ENCODE assay signal across 7 mouse cellular contexts in genomic region chr7:118297613-118298012, GRCm38 (mm10). TPM values are rescaled to one million over a fixed set of nuclear protein-coding genes. Genes with fewer than 3 reads are reported as not detected.
DNase-seq lines count a peak whose midpoint lies in the region; ATAC-seq lines count a peak whose summit lies in the region.

No protein-coding gene starts in this region.

- peak overlapping the region; percentile 35 for H3K4me2 ChIP-seq in limb, embryonic 12.5 days
- peak overlapping the region; percentile 39 for H3K4me2 ChIP-seq in midbrain, embryonic 16.5 days (ENCODE audit: low read length)

- no peaks in the 10 kb centered on the region for H3K36me3 ChIP-seq in limb, embryonic 12.5 days
- no peaks in the 10 kb centered on the region for H3K36me3 ChIP-seq in midbrain, embryonic 16.5 days (ENCODE audit: control insufficient read depth, insufficient read depth, low read length)

- peaks cover 10% of the 10 kb centered on the region; the same call in 1 of the 2 replicates for H3K9me3 ChIP-seq in limb, embryonic 12.5 days
- peaks cover 5% of the 10 kb centered on the region; the same call in 1 of the 2 replicates for H3K9me3 ChIP-seq in midbrain, embryonic 16.5 days (replicated peaks; ENCODE audit: control insufficient read depth, low read length, poor library complexity, severe bottlenecking)

- no peak overlapping the region for H3K4me3 ChIP-seq in limb, embryonic 12.5 days (replicated peaks)
- H3K4me3 ChIP-seq in midbrain, embryonic 16.5 days (ENCODE audit: low read depth, low read length): no peak overlapping the region

- H3K27me3 ChIP-seq in limb, embryonic 12.5 days: no peaks in the 10 kb centered on the region
- no peaks in the 10 kb centered on the region for H3K27me3 ChIP-seq in midbrain, embryonic 16.5 days (ENCODE audit: control insufficient read depth, insufficient read depth, low read depth, low read length)

- peak; percentile 75 to 91 for DNase-seq in adrenal gland, adult (ENCODE audit: inconsistent age in 2 of 2, low spot score in 1 of 2)
- peak; percentile 92 for DNase-seq in embryo, embryonic 11 days
- DNase-seq in kidney, adult 18-20 months: peak; percentile 78
- peak; percentile 55 to 79 for DNase-seq in spleen, postnatal 10 days (ENCODE audit: low spot score in 2 of 2)

- no peak overlapping the region for H3K9ac ChIP-seq in limb, embryonic 12.5 days (replicated peaks)
- peak overlapping the region; percentile 22; the same call in 1 of the 2 replicates for H3K9ac ChIP-seq in midbrain, embryonic 16.5 days (ENCODE audit: low read depth, low read length)

- no peak overlapping the region for H3K27ac ChIP-seq in limb, embryonic 12.5 days
- H3K27ac ChIP-seq in midbrain, embryonic 16.5 days (ENCODE audit: low read length): no peak overlapping the region

- H3K4me1 ChIP-seq in limb, embryonic 12.5 days (replicated peaks): peaks cover 10% of the 10 kb centered on the region
- peaks cover 2% of the 10 kb centered on the region; the same call in 1 of the 2 replicates for H3K4me1 ChIP-seq in midbrain, embryonic 16.5 days (ENCODE audit: control insufficient read depth, insufficient read depth, low read length)

- ATAC-seq in granulocyte monocyte progenitor cell, adult 5-6 weeks (replicated peaks; ENCODE audit: poor library complexity, severe bottlenecking): peak; percentile 82
- peak; percentile 52; the same call in 1 of the 2 replicates for ATAC-seq in limb, embryonic 12.5 days (ENCODE audit: insufficient number of reproducible peaks, insufficient read depth, low FRiP score, low TSS enrichment, low read depth)
- peak; percentile 73 for ATAC-seq in midbrain, embryonic 16.5 days

- 3% methylated on average over 13 of the region's 13 CpGs for WGBS in limb, embryonic 12.5 days
- WGBS in midbrain, embryonic 16.5 days: 2% methylated on average over 13 of the region's 13 CpGs

RNA-seq across cellular contexts. Expression of gene Smg1, which starts 54.1 kb away (rescaled TPM):
- total RNA-seq in granulocyte monocyte progenitor cell, adult 5-6 weeks (2014; fragmentation: Nextera tagmentation): 64.7 and 70.6 TPM in 2 replicates
- 37.3 and 48.2 TPM in 2 replicates for total RNA-seq in granulocyte monocyte progenitor cell, adult 5-6 weeks (2017)
- 25.2 and 27.7 TPM in 2 replicates for polyA plus RNA-seq in limb, embryonic 12.5 days (2016; fragmentation: Nextera tagmentation; extraction: Ambion mirVana)
- 16.0 and 19.3 TPM in 2 replicates for polyA plus RNA-seq in midbrain, embryonic 16.5 days (2015; fragmentation: Nextera tagmentation; extraction: Ambion mirVana)
